Mouse (Mus musculus) left cerebral cortex, postnatal 25 days (tissue): ENCODE results near the gene Idh3b. TPM values are rescaled to one million over a fixed set of nuclear protein-coding genes. Genes with fewer than 3 reads are reported as not detected.

Experiments
- DNase-seq, 2 experiments: peaks; one replicate each; pipeline ENCODE4 v3.0.0; 2022; ENCODE audit warnings: low spot score in 2 of 2, mixed read lengths in 1 of 2
- intact Hi-C: fragments of 180-260 bp; cut with DNase I; formaldehyde crosslinking; loops from one replicate; pipeline ENCODE4 v1.15.1; 2025
- total RNA-seq, 2 experiments: library from RNA; stranded (reverse); gene quantifications; 2 replicates each; pipeline ENCODE4 v1.2.3; 2021

Idh3b gene
- total RNA-seq = 100 to 1,000 TPM; 267 to 269 TPM

GRCm38 (mm10) chr2:130283854-130284654 lies at the start of gene Idh3b:
TSS of gene Idh3b (minus strand) at chr2:130284547.
- intact Hi-C loops = no loop called here
- peak; percentile 92 to 95 for DNase-seq

DNA sequence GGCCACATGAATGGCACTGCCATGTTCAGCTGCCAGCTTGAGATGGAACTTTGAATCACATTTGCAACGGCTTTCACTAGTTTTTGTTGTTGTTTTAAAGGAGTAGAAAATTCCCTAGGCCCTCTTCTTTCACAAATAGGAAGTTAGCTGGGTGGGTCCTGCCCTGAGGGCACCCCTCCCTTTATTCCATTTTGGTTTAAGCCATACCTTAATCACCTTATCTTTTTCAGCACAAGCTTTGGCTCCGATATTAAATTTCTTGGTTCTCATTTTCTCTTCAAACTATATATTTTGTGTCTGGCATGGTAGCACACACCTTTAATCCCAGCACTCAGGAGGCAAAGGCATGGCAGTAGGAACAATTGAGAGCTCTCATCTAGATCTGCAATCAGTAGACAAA lies 45.2 kb upstream of the Idh3b start:
- intact Hi-C loops = no loop called here
- DNase-seq = no peak

DNA sequence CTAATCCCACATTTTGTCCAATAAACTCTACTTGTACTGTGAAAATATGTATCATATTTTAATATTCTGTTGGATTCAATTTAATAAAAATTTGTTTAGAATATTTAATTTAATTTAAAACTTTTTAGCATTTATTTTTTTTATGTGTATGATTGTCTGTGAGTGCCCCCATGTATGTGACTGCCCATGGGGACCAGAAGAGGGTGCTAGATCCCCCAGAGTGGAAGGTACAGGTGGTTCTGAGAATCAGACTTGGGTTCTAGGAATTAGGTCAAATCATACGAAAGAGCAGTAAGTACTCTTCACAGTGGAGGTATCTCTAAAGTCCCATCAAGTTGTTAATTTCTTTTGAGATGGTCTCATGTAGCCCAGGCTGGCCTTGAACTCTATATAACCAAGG lies 42.7 kb upstream of the Idh3b start:
- intact Hi-C loops = no loop called here
- DNase-seq = no peak

- intact Hi-C loops = no loop called here
- DNase-seq = no peak
Measured at GRCm38 (mm10) chr2:130303014-130303413, 18.7 kb upstream of the Idh3b start.

DNA sequence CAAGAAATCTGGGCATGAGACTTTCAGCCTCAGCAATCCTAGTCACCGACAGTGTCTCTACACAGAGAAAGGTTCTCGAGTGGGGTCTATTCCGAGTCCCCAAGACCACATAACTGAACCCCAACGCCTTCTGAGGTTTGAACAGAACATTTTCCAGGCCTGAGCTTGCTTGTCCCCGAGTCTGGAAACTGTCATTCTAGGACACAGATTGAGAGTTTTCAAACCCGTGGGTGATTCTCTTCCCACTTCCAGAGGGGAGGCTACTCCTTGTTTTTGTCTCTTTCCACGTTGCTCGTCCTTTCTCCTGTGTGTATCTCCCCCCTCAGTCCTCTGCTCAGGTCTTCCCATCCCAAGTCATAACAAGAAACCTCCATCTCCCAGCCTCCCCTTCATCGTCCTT lies 13.2 kb upstream of the Idh3b start:
- no peak for DNase-seq
- intact Hi-C loops = loop anchor here (10.0 kb wide), 1 partner anchor 237 kb away; no protein-coding TSS in a partner anchor

- intact Hi-C loops = loop anchor here (10.0 kb wide), 1 partner anchor 239 kb away; no protein-coding TSS in a partner anchor
- no peak for DNase-seq
Measured at GRCm38 (mm10) chr2:130296134-130296745, 11.9 kb upstream of the Idh3b start.

DNA sequence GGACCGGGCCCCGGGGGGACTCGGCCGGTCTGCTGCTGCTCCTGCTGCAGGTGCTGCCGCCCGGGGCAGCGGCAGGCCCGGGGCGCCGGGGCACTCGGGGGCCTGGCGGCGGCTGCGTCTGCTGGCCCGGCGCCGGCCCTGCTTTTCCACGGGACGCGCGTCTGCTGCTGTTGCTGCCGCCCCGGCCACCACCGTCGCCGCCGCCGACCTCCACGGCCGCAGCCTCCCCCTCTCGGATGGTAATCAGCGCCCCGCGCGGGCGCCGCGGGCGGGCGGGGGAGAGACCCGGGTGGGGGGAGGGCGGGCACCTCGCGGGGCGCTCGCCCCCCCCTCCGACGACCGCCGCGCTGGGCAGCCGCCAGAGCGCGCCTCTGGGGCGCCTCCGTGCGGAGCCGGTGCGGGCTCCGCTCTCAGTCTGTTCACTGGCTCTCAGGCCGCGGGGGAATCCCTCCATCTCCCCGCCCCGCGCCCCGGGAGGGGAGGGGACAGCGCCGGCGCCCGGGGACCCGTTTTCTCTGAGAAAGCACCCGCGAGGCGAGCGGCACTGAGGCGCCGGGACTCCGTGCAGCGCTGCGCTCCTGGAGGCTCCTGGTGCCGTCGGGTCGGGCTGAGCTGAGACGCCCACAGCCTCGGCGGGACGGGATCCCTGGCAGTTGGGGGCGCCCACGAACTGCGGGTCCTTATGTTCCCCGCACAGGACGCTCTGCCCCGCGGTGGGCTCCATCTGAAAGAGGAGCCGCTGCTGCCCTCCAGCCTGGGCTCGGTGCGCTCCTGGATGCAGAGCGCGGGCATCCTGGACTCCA lies 11.2 kb upstream of the Idh3b start:
- peak; percentile 54 to 55 for DNase-seq
- intact Hi-C loops = loop anchor here (10.0 kb wide), 1 partner anchor 239 kb away; no protein-coding TSS in a partner anchor

- intact Hi-C loops = loop anchor here (10.0 kb wide), 1 partner anchor 240 kb away; no protein-coding TSS in a partner anchor
- DNase-seq = peak in 1 of 2 experiments; percentile 23
Measured at GRCm38 (mm10) chr2:130294936-130295277, 10.6 kb upstream of the Idh3b start, which contains the start of gene Ebf4. TSS of gene Ebf4 (plus strand) at chr2:130295169.

GRCm38 (mm10) chr2:130294218-130294935 lies 10.0 kb upstream of the Idh3b start:
- intact Hi-C loops = loop anchor here (10.0 kb wide), 1 partner anchor 240 kb away; no protein-coding TSS in a partner anchor
- DNase-seq = no peak

DNA sequence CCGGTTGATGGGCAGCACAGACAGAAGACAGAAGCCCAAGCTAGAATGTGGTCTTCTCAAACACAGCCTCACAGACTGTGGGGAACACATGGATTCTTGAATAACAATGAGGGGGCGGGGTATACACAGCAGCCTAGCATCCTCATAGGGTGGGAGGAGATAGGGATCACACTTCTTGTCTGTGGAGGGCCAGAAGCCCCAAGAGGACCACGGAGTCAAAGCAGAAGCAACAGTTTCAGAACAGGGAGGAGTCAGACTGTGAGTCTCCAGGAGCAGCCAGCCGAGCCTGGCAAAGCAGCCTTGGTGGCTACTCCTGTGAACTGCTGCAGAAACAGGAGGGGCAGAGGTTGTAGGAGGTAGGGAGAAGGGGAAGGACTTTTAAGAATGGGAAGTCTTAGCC lies 9.1 kb upstream of the Idh3b start:
- intact Hi-C loops = loop anchor here (10.0 kb wide), 1 partner anchor 241 kb away; no protein-coding TSS in a partner anchor
- DNase-seq = no peak

DNA sequence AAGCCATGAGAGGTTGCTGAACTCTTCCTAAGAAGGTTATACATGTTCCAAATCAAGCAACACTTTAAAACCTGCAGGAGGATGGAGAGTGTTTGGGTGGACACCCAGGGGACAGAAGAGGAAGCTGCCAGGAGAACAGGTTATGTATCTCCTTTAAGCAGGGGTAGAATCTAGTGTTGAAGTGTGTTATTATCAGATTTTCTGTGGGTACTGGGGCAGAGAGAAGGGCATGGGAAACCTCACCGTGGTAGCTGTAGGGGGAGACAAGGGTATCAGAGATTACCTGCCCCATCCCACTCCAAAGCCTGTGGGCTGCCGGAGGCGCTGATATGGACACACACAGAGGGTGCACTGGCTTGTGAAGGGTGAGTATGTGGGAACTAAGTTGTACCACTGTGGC lies 8.7 kb upstream of the Idh3b start:
- no peak for DNase-seq
- intact Hi-C loops = loop anchor here (10.0 kb wide), 1 partner anchor 242 kb away; no protein-coding TSS in a partner anchor

GRCm38 (mm10) chr2:130291434-130291833 lies 7.1 kb upstream of the Idh3b start:
- intact Hi-C loops = loop anchor here (1.0 to 10.0 kb wide), 3 partner anchors 71 to 243 kb away; no protein-coding TSS in a partner anchor
- peak; percentile 79 to 87 for DNase-seq

GRCm38 (mm10) chr2:130289086-130289485 lies 4.7 kb upstream of the Idh3b start:
- intact Hi-C loops = no loop called here
- DNase-seq = no peak

DNA sequence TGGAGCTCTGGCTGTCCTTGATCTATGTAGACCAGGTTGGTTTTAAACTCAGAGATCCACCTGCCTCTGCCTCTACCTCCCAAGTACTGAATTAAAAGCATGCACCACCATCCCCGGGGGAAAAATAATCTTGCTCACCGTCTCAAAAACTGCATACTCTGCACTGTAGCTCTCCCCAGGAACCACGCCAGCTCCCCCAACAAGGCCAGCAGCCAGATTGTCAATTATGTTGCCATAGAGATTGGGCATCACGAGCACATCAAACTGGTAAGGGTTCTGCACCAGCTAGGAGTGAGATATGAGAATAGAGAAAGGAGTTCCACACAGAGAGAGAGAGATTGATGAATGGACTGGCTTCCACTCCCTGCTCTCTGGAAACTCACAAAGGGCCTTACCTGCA lies 3.5 kb downstream of the Idh3b start:
- DNase-seq = no peak
- intact Hi-C loops = no loop called here

GRCm38 (mm10) chr2:130280224-130280623 lies 4.1 kb downstream of the Idh3b start:
- DNase-seq = peak in 1 of 2 experiments; percentile 50
- intact Hi-C loops = no loop called here

DNA sequence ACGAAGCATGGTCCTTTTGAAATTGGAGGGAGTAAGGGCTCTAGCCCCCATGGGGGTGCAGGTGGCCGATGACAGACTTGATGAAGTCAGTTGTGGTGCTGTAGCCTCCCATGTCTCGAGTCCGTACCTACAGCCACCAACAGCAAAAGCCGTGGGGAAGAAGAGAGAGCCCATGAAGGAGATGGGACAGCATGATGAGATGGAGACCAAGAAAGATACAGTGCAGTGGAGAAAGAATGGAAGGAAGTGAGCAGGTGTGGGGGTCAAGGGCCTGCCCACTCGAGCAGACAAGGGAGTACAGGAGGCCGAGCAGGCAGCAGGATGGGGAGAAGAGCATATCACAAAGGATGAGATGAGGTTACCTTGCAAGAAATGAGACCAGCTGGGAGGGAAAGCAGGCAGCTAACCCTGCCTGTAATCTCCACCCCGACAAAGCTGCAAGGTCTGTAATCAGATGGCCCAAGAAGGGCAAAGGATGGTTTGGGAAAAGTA lies 4.7 kb downstream of the Idh3b start:
- no peak for DNase-seq
- intact Hi-C loops = no loop called here

DNA sequence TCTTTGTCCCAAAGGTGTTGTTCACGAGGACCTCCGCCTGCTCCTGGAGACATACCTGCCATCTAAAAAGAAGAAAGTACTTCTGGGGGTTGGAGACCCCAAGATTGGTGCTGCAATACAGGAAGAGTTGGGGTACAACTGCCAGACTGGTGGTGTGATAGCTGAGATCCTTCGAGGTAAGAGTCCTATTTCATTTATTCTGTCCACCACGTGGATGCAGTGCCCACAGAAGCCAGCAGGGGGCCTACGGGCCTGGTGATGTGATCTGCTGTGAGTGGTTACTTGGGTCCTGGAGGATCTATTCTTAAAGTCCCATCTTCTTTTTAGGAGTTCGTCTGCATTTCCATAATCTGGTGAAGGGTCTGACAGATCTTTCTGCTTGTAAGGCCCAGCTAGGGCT lies 8.7 kb downstream of the Idh3b start:
- intact Hi-C loops = loop anchor here (2.0 kb wide), 1 partner anchor 97 kb away; the partner anchor contains the start of gene Snrpb
- no peak for DNase-seq

- intact Hi-C loops = loop anchor here (2.0 kb wide), 1 partner anchor 96 kb away; the partner anchor contains the start of gene Snrpb
- DNase-seq = no peak
Measured at GRCm38 (mm10) chr2:130274862-130275261, 9.5 kb downstream of the Idh3b start.
